Mouse (Mus musculus): ENCODE results near the gene Rufy1. TPM values are rescaled to one million over a fixed set of nuclear protein-coding genes. Genes with fewer than 3 reads are reported as not detected.

The Rufy1 gene
- polyA plus RNA-seq, 1 experiment from 2014 or later, result 29.0 TPM

DNA sequence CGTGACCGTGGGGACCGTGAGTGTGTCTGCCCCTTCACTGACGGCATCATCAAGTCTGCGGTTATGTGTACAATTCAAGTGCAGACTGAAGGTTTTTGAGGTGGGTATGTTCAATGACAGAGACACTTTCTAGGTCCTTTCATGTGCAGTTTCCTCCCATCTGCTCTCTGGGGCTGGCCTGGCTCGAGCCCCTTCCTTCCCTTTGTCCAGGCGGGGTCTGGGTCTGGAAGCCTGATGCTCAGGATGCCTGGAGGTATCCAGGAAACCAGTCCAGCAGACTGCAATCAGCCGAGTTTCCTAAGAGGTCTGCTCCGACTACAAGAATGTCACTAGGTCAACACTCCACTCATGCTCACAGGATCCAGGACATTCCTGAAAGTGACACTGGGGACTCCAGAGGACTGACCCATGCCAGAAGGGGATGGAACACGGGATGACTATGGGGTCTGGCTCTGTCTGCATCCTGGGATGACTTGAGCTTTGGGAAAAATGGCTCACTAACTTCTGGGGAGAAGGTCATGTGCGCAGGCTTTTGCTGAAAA, 34.1 kb downstream of the Rufy1 start:
- no peaks in the 10 kb centered on the region for H3K4me1 ChIP-seq (replicated peaks; ENCODE audit: insufficient read depth, low read length)
- H3K9me3 ChIP-seq (replicated peaks; ENCODE audit: low read length), result no peaks in the 10 kb centered on the region
- no peaks in the 10 kb centered on the region for H3K27me3 ChIP-seq (ENCODE audit: insufficient read depth, low read length)
- no peak for ATAC-seq (replicated peaks; ENCODE audit: low FRiP score, low read depth)
- no peak for DNase-seq (ENCODE audit: low spot score)
- TF ChIP-seq CTCF (IDR thresholded peaks at IDR 0.05; ENCODE audit: low read depth), result no peak
- no peak overlapping the region for H3K4me3 ChIP-seq (replicated peaks; ENCODE audit: low read depth, low read length)
- H3K36me3 ChIP-seq (ENCODE audit: insufficient read depth, low read length), result peaks cover 54% of the 10 kb centered on the region
- H3K4me2 ChIP-seq (ENCODE audit: low read length), result no peak overlapping the region
- no peak overlapping the region for H3K9ac ChIP-seq (ENCODE audit: low read depth, low read length)
- H3K27ac ChIP-seq, result no peak overlapping the region
- 79% methylated on average over 11 of the region's 11 CpGs for WGBS

DNA sequence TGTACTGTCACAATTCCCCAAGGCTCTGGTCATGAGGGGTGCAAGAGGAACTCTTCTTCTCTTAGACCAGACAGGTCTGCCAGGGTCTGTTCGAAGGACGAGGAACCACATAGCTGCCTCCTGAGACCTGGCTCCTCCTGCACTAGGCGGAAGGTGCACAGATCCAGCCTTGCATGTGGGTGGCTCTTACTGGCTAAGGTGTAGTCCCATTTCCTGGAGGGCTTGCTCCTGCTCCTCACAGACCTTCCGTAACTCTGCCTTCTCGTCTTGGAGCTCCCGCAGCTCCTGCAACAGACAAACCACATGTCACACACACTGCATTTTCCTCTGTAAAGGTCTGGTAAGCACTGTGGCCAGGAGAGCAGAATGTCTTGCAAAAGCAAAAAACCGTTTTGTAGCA, 36.2 kb downstream of the Rufy1 start:
- H3K4me2 ChIP-seq (ENCODE audit: low read length), result no peak overlapping the region
- ATAC-seq (replicated peaks; ENCODE audit: low FRiP score, low read depth) (no peak), DNase-seq (ENCODE audit: low spot score) (no peak)
- no peak overlapping the region for H3K9ac ChIP-seq (ENCODE audit: low read depth, low read length)
- no peak overlapping the region for H3K27ac ChIP-seq
- H3K27me3 ChIP-seq (ENCODE audit: insufficient read depth, low read length), result no peaks in the 10 kb centered on the region
- H3K36me3 ChIP-seq (ENCODE audit: insufficient read depth, low read length), result peaks cover 48% of the 10 kb centered on the region
- no peak overlapping the region for H3K4me3 ChIP-seq (replicated peaks; ENCODE audit: low read depth, low read length)
- WGBS, result 89% methylated on average over 7 of the region's 7 CpGs
- no peak for TF ChIP-seq CTCF (IDR thresholded peaks at IDR 0.05; ENCODE audit: low read depth)
- no peaks in the 10 kb centered on the region for H3K4me1 ChIP-seq (replicated peaks; ENCODE audit: insufficient read depth, low read length)
- H3K9me3 ChIP-seq (replicated peaks; ENCODE audit: low read length), result no peaks in the 10 kb centered on the region

DNA sequence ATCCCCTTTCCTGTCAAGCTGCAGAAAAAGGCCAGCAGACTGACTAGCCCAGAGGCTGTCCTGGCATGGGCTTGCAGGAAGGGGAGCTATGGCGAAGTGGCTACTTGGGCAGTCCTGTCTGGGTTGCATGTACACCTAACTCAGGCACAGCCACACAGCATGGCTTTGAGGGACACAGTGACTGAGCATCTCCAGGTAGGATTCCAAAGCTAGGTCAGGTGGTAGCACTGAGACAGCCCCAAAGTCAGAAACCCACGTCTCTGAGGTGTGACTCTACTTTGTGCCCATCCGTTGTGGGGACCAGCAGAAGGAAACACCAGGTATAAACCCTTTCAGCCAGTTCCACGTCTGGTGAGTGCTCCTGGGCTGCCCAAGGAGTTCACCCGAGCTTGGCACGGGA, 37.6 kb downstream of the Rufy1 start:
- peaks cover 47% of the 10 kb centered on the region for H3K36me3 ChIP-seq (ENCODE audit: insufficient read depth, low read length)
- TF ChIP-seq CTCF (IDR thresholded peaks at IDR 0.05; ENCODE audit: low read depth), result no peak
- 80% methylated on average over 6 of the region's 6 CpGs for WGBS
- no peak overlapping the region for H3K4me2 ChIP-seq (ENCODE audit: low read length)
- H3K27me3 ChIP-seq (ENCODE audit: insufficient read depth, low read length), result no peaks in the 10 kb centered on the region
- H3K27ac ChIP-seq, result no peak overlapping the region
- DNase-seq (ENCODE audit: low spot score) (no peak), ATAC-seq (replicated peaks; ENCODE audit: low FRiP score, low read depth) (no peak)
- no peaks in the 10 kb centered on the region for H3K4me1 ChIP-seq (replicated peaks; ENCODE audit: insufficient read depth, low read length)
- H3K9ac ChIP-seq (ENCODE audit: low read depth, low read length), result no peak overlapping the region
- H3K4me3 ChIP-seq (replicated peaks; ENCODE audit: low read depth, low read length), result no peak overlapping the region
- no peaks in the 10 kb centered on the region for H3K9me3 ChIP-seq (replicated peaks; ENCODE audit: low read length)

DNA sequence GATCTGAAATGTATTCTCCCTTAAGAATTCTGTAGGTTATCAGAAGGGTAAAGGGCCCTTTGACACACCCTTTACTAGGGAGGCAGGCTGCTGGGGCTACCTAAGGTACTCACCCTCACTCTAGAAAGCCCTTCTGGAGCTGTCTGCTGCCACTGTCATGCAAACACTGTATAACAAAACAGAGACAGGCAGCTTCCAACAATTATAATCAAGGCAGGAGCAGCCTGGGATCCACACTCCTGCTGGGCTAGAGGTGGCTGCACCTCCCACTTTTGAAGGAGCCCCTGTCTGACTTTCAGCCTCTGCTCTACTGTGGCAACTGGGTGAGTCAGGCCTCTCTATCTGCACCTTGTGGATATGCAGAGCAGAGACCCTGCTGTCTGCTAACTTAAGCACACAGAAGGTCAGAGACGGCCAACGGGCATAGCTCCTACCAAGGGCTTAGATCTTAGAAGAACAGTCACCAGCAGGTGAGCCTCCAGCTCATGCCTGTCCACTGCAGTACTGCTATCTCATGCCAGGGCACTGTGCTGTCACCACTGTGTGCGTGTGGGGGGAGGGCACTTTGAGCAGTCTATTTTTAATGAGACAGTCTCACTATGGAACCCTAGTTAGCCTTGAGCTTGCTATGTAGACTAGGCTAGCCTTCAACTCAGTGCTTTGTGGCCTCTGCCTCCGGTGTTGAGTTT, 39.5 kb downstream of the Rufy1 start:
- ATAC-seq (replicated peaks; ENCODE audit: low FRiP score, low read depth), result 0 out of 2 replicates have a peak, but pooled peaks have one; percentile 31
- no peak for DNase-seq (ENCODE audit: low spot score)
- H3K9me3 ChIP-seq (replicated peaks; ENCODE audit: low read length), result no peaks in the 10 kb centered on the region
- TF ChIP-seq CTCF (IDR thresholded peaks at IDR 0.05; ENCODE audit: low read depth), result no peak
- no peak overlapping the region for H3K4me2 ChIP-seq (ENCODE audit: low read length)
- H3K27me3 ChIP-seq (ENCODE audit: insufficient read depth, low read length), result no peaks in the 10 kb centered on the region
- no peak overlapping the region for H3K9ac ChIP-seq (ENCODE audit: low read depth, low read length)
- H3K27ac ChIP-seq, result no peak overlapping the region
- no peak overlapping the region for H3K4me3 ChIP-seq (replicated peaks; ENCODE audit: low read depth, low read length)
- 90% methylated on average over 4 of the region's 4 CpGs for WGBS
- no peaks in the 10 kb centered on the region for H3K4me1 ChIP-seq (replicated peaks; ENCODE audit: insufficient read depth, low read length)
- H3K36me3 ChIP-seq (ENCODE audit: insufficient read depth, low read length), result peaks cover 46% of the 10 kb centered on the region

DNA sequence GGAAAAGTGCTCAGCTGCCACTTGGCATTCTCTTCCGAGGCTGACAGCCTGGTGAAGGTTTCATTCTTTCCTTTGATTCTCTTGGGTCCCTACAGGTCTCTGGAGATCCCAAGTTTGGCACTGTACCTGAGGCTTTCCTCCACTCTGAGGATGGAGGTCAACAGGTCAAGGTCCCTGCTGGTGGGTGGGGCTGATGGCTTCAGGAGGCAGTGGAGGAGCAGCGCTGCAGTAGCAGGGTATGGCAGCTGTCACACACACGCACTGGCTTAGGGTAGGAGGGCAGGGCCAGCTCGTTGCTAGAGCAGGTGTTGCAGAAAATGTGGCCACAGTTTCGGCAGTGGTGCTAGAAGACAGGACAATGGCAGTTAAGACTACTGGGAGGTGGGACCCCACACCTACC, 41.3 kb downstream of the Rufy1 start:
- Histone ChIP-seq H3K4me1 (replicated peaks; ENCODE audit: insufficient read depth, low read length) (no peaks in the 10 kb centered on the region), H3K36me3 (ENCODE audit: insufficient read depth, low read length) (peaks cover 50% of the 10 kb centered on the region), H3K27ac (no peak overlapping the region), H3K9me3 (replicated peaks; ENCODE audit: low read length) (no peaks in the 10 kb centered on the region), H3K27me3 (ENCODE audit: insufficient read depth, low read length) (no peaks in the 10 kb centered on the region), H3K9ac (ENCODE audit: low read depth, low read length) (no peak overlapping the region), H3K4me3 (replicated peaks; ENCODE audit: low read depth, low read length) (no peak overlapping the region), H3K4me2 (ENCODE audit: low read length) (no peak overlapping the region)
- no peak for TF ChIP-seq CTCF (IDR thresholded peaks at IDR 0.05; ENCODE audit: low read depth)
- WGBS, result 74% methylated on average over 5 of the region's 5 CpGs
- DNase-seq (ENCODE audit: low spot score), result no peak
- ATAC-seq (replicated peaks; ENCODE audit: low FRiP score, low read depth), result peak; percentile 30; the same call in 1 of the 2 replicates

- 59% methylated on average over 3 of the region's 3 CpGs for whole genome bisulfite sequencing
- DNase-seq (ENCODE audit: low spot score) (no peak), ATAC-seq (replicated peaks; ENCODE audit: low FRiP score, low read depth) (no peak)
- Histone ChIP-seq H3K27ac (no peak overlapping the region), H3K36me3 (ENCODE audit: insufficient read depth, low read length) (peaks cover 49% of the 10 kb centered on the region), H3K4me2 (ENCODE audit: low read length) (no peak overlapping the region), H3K4me3 (replicated peaks; ENCODE audit: low read depth, low read length) (no peak overlapping the region), H3K9ac (ENCODE audit: low read depth, low read length) (no peak overlapping the region), H3K4me1 (replicated peaks; ENCODE audit: insufficient read depth, low read length) (no peaks in the 10 kb centered on the region), H3K27me3 (ENCODE audit: insufficient read depth, low read length) (no peaks in the 10 kb centered on the region), H3K9me3 (replicated peaks; ENCODE audit: low read length) (no peaks in the 10 kb centered on the region)
- TF ChIP-seq CTCF (IDR thresholded peaks at IDR 0.05; ENCODE audit: low read depth), result no peak
Measured at GRCm38 (mm10) chr11:50389011-50389410, 41.9 kb downstream of the Rufy1 start.
